Mouse (Mus musculus): ENCODE measurements around the gene Gm11568. TPM values are rescaled to one million over a fixed set of nuclear protein-coding genes. Genes with fewer than 3 reads are reported as not detected.
"Not testable (repeated sequence)": the region's sequence is repeated elsewhere in the genome, so short reads cannot be mapped to it uniquely, and the experiment has no call there.

Gm11568 gene
- polyA plus RNA-seq, 1 experiment from 2014 or later: not detected

- 75% methylated on average over 1 of the region's 1 CpGs for WGBS
Measured at GRCm38 (mm10) chr11:99864176-99864575, 6.5 kb downstream of the Gm11568 start, which contains the start of gene Gm11559. TSS of gene Gm11559 (plus strand) at chr11:99864476.

GRCm38 (mm10) chr11:99873089-99873488 lies 15.4 kb downstream of the Gm11568 start, which contains the start of gene Krtap9-1:
TSS of gene Krtap9-1 (plus strand) at chr11:99873389.
- H3K36me3 ChIP-seq (ENCODE audit: control insufficient read depth, insufficient read depth, low read length); DNase-seq; H3K27me3 ChIP-seq (ENCODE audit: control insufficient read depth, insufficient read depth, low read length); H3K4me2 ChIP-seq (ENCODE audit: low read length); H3K9me3 ChIP-seq (ENCODE audit: control insufficient read depth, low read length); H3K9ac ChIP-seq (replicated peaks; ENCODE audit: low read length); H3K4me3 ChIP-seq (replicated peaks; ENCODE audit: low read depth, low read length); H3K4me1 ChIP-seq (ENCODE audit: control insufficient read depth, insufficient read depth, low read length); H3K27ac ChIP-seq (replicated peaks; ENCODE audit: low read depth, low read length); ATAC-seq (ENCODE audit: low FRiP score, low TSS enrichment): not testable (repeated sequence)
- 89% methylated on average over 1 of the region's 1 CpGs for WGBS

More at GRCm38 (mm10) chr11:99864176-99864575, 6.5 kb downstream of the Gm11568 start, which contains the start of gene Gm11559:
- not testable (repeated sequence) for DNase-seq; H3K4me1 ChIP-seq (ENCODE audit: control insufficient read depth, insufficient read depth, low read length); H3K4me3 ChIP-seq (replicated peaks; ENCODE audit: low read depth, low read length); H3K4me2 ChIP-seq (ENCODE audit: low read length); H3K9me3 ChIP-seq (ENCODE audit: control insufficient read depth, low read length); H3K9ac ChIP-seq (replicated peaks; ENCODE audit: low read length); H3K27ac ChIP-seq (replicated peaks; ENCODE audit: low read depth, low read length); H3K36me3 ChIP-seq (ENCODE audit: control insufficient read depth, insufficient read depth, low read length); H3K27me3 ChIP-seq (ENCODE audit: control insufficient read depth, insufficient read depth, low read length); ATAC-seq (ENCODE audit: low FRiP score, low TSS enrichment)

GRCm38 (mm10) chr11:99878887-99879286 lies 21.2 kb downstream of the Gm11568 start, which contains the start of gene Gm11567:
TSS of gene Gm11567 (plus strand) at chr11:99879187.
- H3K9me3 ChIP-seq (ENCODE audit: control insufficient read depth, low read length); H3K4me1 ChIP-seq (ENCODE audit: control insufficient read depth, insufficient read depth, low read length); ATAC-seq (ENCODE audit: low FRiP score, low TSS enrichment); H3K9ac ChIP-seq (replicated peaks; ENCODE audit: low read length); H3K4me3 ChIP-seq (replicated peaks; ENCODE audit: low read depth, low read length); H3K27ac ChIP-seq (replicated peaks; ENCODE audit: low read depth, low read length); H3K36me3 ChIP-seq (ENCODE audit: control insufficient read depth, insufficient read depth, low read length); H3K4me2 ChIP-seq (ENCODE audit: low read length); H3K27me3 ChIP-seq (ENCODE audit: control insufficient read depth, insufficient read depth, low read length); DNase-seq: not testable (repeated sequence)
- WGBS: 47% methylated on average over 1 of the region's 1 CpGs

- WGBS: 82% methylated on average over 2 of the region's 2 CpGs
- ATAC-seq (ENCODE audit: low FRiP score, low TSS enrichment) (no peak), DNase-seq (no peak)
- no peaks in the 10 kb centered on the region for H3K4me1 ChIP-seq (ENCODE audit: control insufficient read depth, insufficient read depth, low read length)
- no peaks in the 10 kb centered on the region for H3K27me3 ChIP-seq (ENCODE audit: control insufficient read depth, insufficient read depth, low read length)
- H3K27ac ChIP-seq (replicated peaks; ENCODE audit: low read depth, low read length): no peak within 1 kb of the TSS
- no peak within 1 kb of the TSS for H3K4me3 ChIP-seq (replicated peaks; ENCODE audit: low read depth, low read length)
- H3K36me3 ChIP-seq (ENCODE audit: control insufficient read depth, insufficient read depth, low read length): no peaks in the 10 kb centered on the region
- H3K4me2 ChIP-seq (ENCODE audit: low read length): no peak within 1 kb of the TSS
- no peak within 1 kb of the TSS for H3K9ac ChIP-seq (replicated peaks; ENCODE audit: low read length)
- H3K9me3 ChIP-seq (ENCODE audit: control insufficient read depth, low read length): no peaks in the 10 kb centered on the region
Measured at GRCm38 (mm10) chr11:99907620-99908019, 49.9 kb downstream of the Gm11568 start, which contains the start of gene Krtap31-1. TSS of gene Krtap31-1 (plus strand) at chr11:99907920.

Other genes starting within 250 kb of the Gm11568 start
- not detected in 2 replicates for gene Gm11937, start 247.7 kb upstream of the Gm11568 start, polyA plus RNA-seq (2014; fragmentation: Nextera tagmentation; extraction: Ambion mirVana)
- not detected in 2 replicates for gene Krtap2-4, start 243.1 kb upstream of the Gm11568 start, polyA plus RNA-seq (2014; fragmentation: Nextera tagmentation; extraction: Ambion mirVana)
- not detected in 2 replicates for gene Gm11562, start 237.5 kb upstream of the Gm11568 start, polyA plus RNA-seq (2014; fragmentation: Nextera tagmentation; extraction: Ambion mirVana)
- gene Krtap4-1, start 229.7 kb upstream of the Gm11568 start, polyA plus RNA-seq (2014; fragmentation: Nextera tagmentation; extraction: Ambion mirVana): not detected in 2 replicates
- not detected in 2 replicates for gene Krtap4-2, start 222.8 kb upstream of the Gm11568 start, polyA plus RNA-seq (2014; fragmentation: Nextera tagmentation; extraction: Ambion mirVana)
- gene Krtap4-7, start 213.8 kb upstream of the Gm11568 start, polyA plus RNA-seq (2014; fragmentation: Nextera tagmentation; extraction: Ambion mirVana): not detected in 2 replicates
- gene Gm11555, start 207.7 kb upstream of the Gm11568 start, polyA plus RNA-seq (2014; fragmentation: Nextera tagmentation; extraction: Ambion mirVana): not detected in 2 replicates
- not detected in 2 replicates for gene Gm11563, start 199.0 kb upstream of the Gm11568 start, polyA plus RNA-seq (2014; fragmentation: Nextera tagmentation; extraction: Ambion mirVana)
- not detected in 2 replicates for gene Krtap4-6, start 192.0 kb upstream of the Gm11568 start, polyA plus RNA-seq (2014; fragmentation: Nextera tagmentation; extraction: Ambion mirVana)
- not detected in 2 replicates for gene Gm14190, start 167.2 kb upstream of the Gm11568 start, polyA plus RNA-seq (2014; fragmentation: Nextera tagmentation; extraction: Ambion mirVana)
- not detected in 2 replicates for gene Gm14180, start 123.6 kb upstream of the Gm11568 start, polyA plus RNA-seq (2014; fragmentation: Nextera tagmentation; extraction: Ambion mirVana)
- not detected in 2 replicates for gene Gm11595, start 85.0 kb upstream of the Gm11568 start, polyA plus RNA-seq (2014; fragmentation: Nextera tagmentation; extraction: Ambion mirVana)
- gene Krtap4-8, start 77.2 kb upstream of the Gm11568 start, polyA plus RNA-seq (2014; fragmentation: Nextera tagmentation; extraction: Ambion mirVana): not detected in 2 replicates
- gene Krtap4-9, start 72.7 kb upstream of the Gm11568 start, polyA plus RNA-seq (2014; fragmentation: Nextera tagmentation; extraction: Ambion mirVana): not detected in 2 replicates
- gene Gm11596, start 64.5 kb upstream of the Gm11568 start, polyA plus RNA-seq (2014; fragmentation: Nextera tagmentation; extraction: Ambion mirVana): not detected in 2 replicates
- gene Gm11569, start 59.0 kb upstream of the Gm11568 start, polyA plus RNA-seq (2014; fragmentation: Nextera tagmentation; extraction: Ambion mirVana): not detected in 2 replicates
- gene Gm11554, start 53.5 kb upstream of the Gm11568 start, polyA plus RNA-seq (2014; fragmentation: Nextera tagmentation; extraction: Ambion mirVana): not detected in 2 replicates
- not detected in 2 replicates for gene Krtap4-13, start 48.0 kb upstream of the Gm11568 start, polyA plus RNA-seq (2014; fragmentation: Nextera tagmentation; extraction: Ambion mirVana)
- not detected in 2 replicates for gene Gm11564, start 42.3 kb upstream of the Gm11568 start, polyA plus RNA-seq (2014; fragmentation: Nextera tagmentation; extraction: Ambion mirVana)
- gene 2300003K06Rik, start 19.9 kb upstream of the Gm11568 start, polyA plus RNA-seq (2014; fragmentation: Nextera tagmentation; extraction: Ambion mirVana): not detected in 2 replicates
- not detected in 2 replicates for gene Krtap4-16, start 6.3 kb upstream of the Gm11568 start, polyA plus RNA-seq (2014; fragmentation: Nextera tagmentation; extraction: Ambion mirVana)
- gene Gm11559, start 6.6 kb downstream of the Gm11568 start, polyA plus RNA-seq (2014; fragmentation: Nextera tagmentation; extraction: Ambion mirVana): not detected in 2 replicates
- gene Krtap9-1, start 15.5 kb downstream of the Gm11568 start, polyA plus RNA-seq (2014; fragmentation: Nextera tagmentation; extraction: Ambion mirVana): not detected in 2 replicates
- gene Gm11567, start 21.3 kb downstream of the Gm11568 start, polyA plus RNA-seq (2014; fragmentation: Nextera tagmentation; extraction: Ambion mirVana): not detected in 2 replicates
- not detected in 2 replicates for gene Krtap31-1, start 50.0 kb downstream of the Gm11568 start, polyA plus RNA-seq (2014; fragmentation: Nextera tagmentation; extraction: Ambion mirVana)
- gene Gm11565, start 56.8 kb downstream of the Gm11568 start, polyA plus RNA-seq (2014; fragmentation: Nextera tagmentation; extraction: Ambion mirVana): not detected in 2 replicates
- not detected in 2 replicates for gene Krtap31-2, start 78.4 kb downstream of the Gm11568 start, polyA plus RNA-seq (2014; fragmentation: Nextera tagmentation; extraction: Ambion mirVana)
- gene Krtap9-5, start 90.6 kb downstream of the Gm11568 start, polyA plus RNA-seq (2014; fragmentation: Nextera tagmentation; extraction: Ambion mirVana): not detected in 2 replicates
- not detected in 2 replicates for gene Krtap29-1, start 121.1 kb downstream of the Gm11568 start, polyA plus RNA-seq (2014; fragmentation: Nextera tagmentation; extraction: Ambion mirVana)
- not detected in 2 replicates for gene Krtap16-1, start 128.7 kb downstream of the Gm11568 start, polyA plus RNA-seq (2014; fragmentation: Nextera tagmentation; extraction: Ambion mirVana)
- 0.61 TPM in 1 of 2 replicates, not detected in the other for gene Krtap17-1, start 136.1 kb downstream of the Gm11568 start, polyA plus RNA-seq (2014; fragmentation: Nextera tagmentation; extraction: Ambion mirVana)
- not detected in 2 replicates for gene Krt33a, start 158.3 kb downstream of the Gm11568 start, polyA plus RNA-seq (2014; fragmentation: Nextera tagmentation; extraction: Ambion mirVana)
- gene Krt33b, start 172.0 kb downstream of the Gm11568 start, polyA plus RNA-seq (2014; fragmentation: Nextera tagmentation; extraction: Ambion mirVana): not detected in 2 replicates
- gene Krt34, start 183.6 kb downstream of the Gm11568 start, polyA plus RNA-seq (2014; fragmentation: Nextera tagmentation; extraction: Ambion mirVana): not detected in 2 replicates
- not detected in 2 replicates for gene Krt31, start 192.6 kb downstream of the Gm11568 start, polyA plus RNA-seq (2014; fragmentation: Nextera tagmentation; extraction: Ambion mirVana)
- not detected in 2 replicates for gene Krt32, start 230.3 kb downstream of the Gm11568 start, polyA plus RNA-seq (2014; fragmentation: Nextera tagmentation; extraction: Ambion mirVana)
- not detected in 2 replicates for gene Krt35, start 238.3 kb downstream of the Gm11568 start, polyA plus RNA-seq (2014; fragmentation: Nextera tagmentation; extraction: Ambion mirVana)
- gene Krt36, start 247.7 kb downstream of the Gm11568 start, polyA plus RNA-seq (2014; fragmentation: Nextera tagmentation; extraction: Ambion mirVana): not detected in 2 replicates

Measured in midbrain, embryonic 14.5 days (tissue).